Mouse (Mus musculus) intestine, embryonic 14.5 days (tissue): ENCODE results near the gene Cd47. TPM values are rescaled to one million over a fixed set of nuclear protein-coding genes. Genes with fewer than 3 reads are reported as not detected.

ENCODE experiments used
- ATAC-seq: fragments of 200-750 bp; cut with Nextera tagmentation; replicated peaks from 2 replicates; pipeline ENCODE4 v1.8.0; 2017; ENCODE audit warnings: low read depth, moderate number of reproducible peaks, moderate TSS enrichment, moderate library complexity; ENCODE audit not compliant: low FRiP score, low TSS enrichment
- DNase-seq: peaks from one replicate; pipeline ENCODE4 v3.0.0-alpha.2; 2018; ENCODE audit warnings: low spot score
- H3K27ac ChIP-seq: fragments of 300-500 bp; sonication (generic); 2 replicates; pipeline ENCODE4 v1.5.1; 2014; ENCODE audit warnings: low read depth, mild to moderate bottlenecking, control low read depth
- H3K27me3 ChIP-seq: fragments of 300-500 bp; sonication (generic); replicated peaks from 2 replicates; pipeline ENCODE4 v1.6.1; 2014; ENCODE audit warnings: low read length, control low read depth; ENCODE audit not compliant: control insufficient read depth, insufficient read depth
- H3K36me3 ChIP-seq: fragments of 300-500 bp; sonication (generic); 2 replicates; pipeline ENCODE4 v1.6.1; 2014; ENCODE audit warnings: low read length, control low read depth; ENCODE audit not compliant: control insufficient read depth, insufficient read depth
- H3K4me1 ChIP-seq: fragments of 300-500 bp; sonication (generic); replicated peaks from 2 replicates; pipeline ENCODE4 v1.6.1; 2014; ENCODE audit warnings: low read length, control low read depth, mixed read lengths; ENCODE audit not compliant: control insufficient read depth, insufficient read depth
- H3K4me2 ChIP-seq: fragments of 300-500 bp; sonication (generic); 2 replicates; pipeline ENCODE4 v1.6.1; 2014; ENCODE audit warnings: low read length
- H3K4me3 ChIP-seq: fragments of 300-500 bp; sonication (generic); 2 replicates; pipeline ENCODE4 v1.5.1; 2014; ENCODE audit warnings: low read depth, low read length, control low read depth, mixed read lengths
- H3K9ac ChIP-seq: fragments of 300-500 bp; sonication (generic); 2 replicates; pipeline ENCODE4 v1.6.1; 2014; ENCODE audit warnings: mild to moderate bottlenecking, low read length
- H3K9me3 ChIP-seq: fragments of 300-500 bp; sonication (generic); 2 replicates; pipeline ENCODE4 v1.6.1; 2016; ENCODE audit warnings: low read length, control low read depth; ENCODE audit not compliant: control insufficient read depth
- WGBS: fragments of 180-500 bp; shearing (Covaris S2); extraction: QIAGEN DNeasy Blood & Tissue Kit; methylation state at CpG from one replicate; pipeline ENCODE4 v1.1.7; 2014; 5-methylcytosine and 5-hydroxymethylcytosine counted together
- polyA plus RNA-seq: library from polyadenylated mRNA; unstranded; fragments of >200 nt; fragmentation: Nextera tagmentation; extraction: Ambion mirVana; gene quantifications from 2 replicates; pipeline ENCODE4 v1.2.1, GENCODE M21; 2014

Gene Cd47
- polyA plus RNA-seq, 1 experiment from 2014 or later = 74.7 TPM

- Histone ChIP-seq H3K4me2 (no peak overlapping the region), H3K4me1 (no peaks in the 10 kb centered on the region), H3K27ac (no peak overlapping the region), H3K36me3 (peaks cover 4% of the 10 kb centered on the region; the same call in 1 of the 2 replicates), H3K4me3 (no peak overlapping the region), H3K9ac (no peak overlapping the region), H3K9me3 (no peaks in the 10 kb centered on the region), H3K27me3 (no peaks in the 10 kb centered on the region)
- DNase-seq (no peak), ATAC-seq (no peak)
- 80% methylated on average over 2 of the region's 2 CpGs for WGBS
Measured at GRCm38 (mm10) chr16:49914094-49914493, 113.8 kb downstream of the Cd47 start.

- no peak for ATAC-seq
- DNase-seq = no peak
- H3K9ac ChIP-seq = no peak overlapping the region
- H3K9me3 ChIP-seq = no peaks in the 10 kb centered on the region
- H3K27ac ChIP-seq = no peak overlapping the region
- H3K4me3 ChIP-seq = no peak overlapping the region
- H3K4me2 ChIP-seq = no peak overlapping the region
- H3K27me3 ChIP-seq = no peaks in the 10 kb centered on the region
- 85% methylated on average over 11 of the region's 11 CpGs for WGBS
- no peaks in the 10 kb centered on the region for H3K4me1 ChIP-seq
- peaks cover 4% of the 10 kb centered on the region; the same call in 1 of the 2 replicates for H3K36me3 ChIP-seq
Measured at GRCm38 (mm10) chr16:49915532-49916476, 115.5 kb downstream of the Cd47 start.

GRCm38 (mm10) chr16:49920191-49920590 is 119.9 kb downstream of the Cd47 start:
- Histone ChIP-seq H3K9me3 (no peaks in the 10 kb centered on the region), H3K9ac (no peak overlapping the region), H3K27me3 (no peaks in the 10 kb centered on the region), H3K4me1 (no peaks in the 10 kb centered on the region), H3K36me3 (no peaks in the 10 kb centered on the region), H3K4me3 (no peak overlapping the region), H3K27ac (no peak overlapping the region), H3K4me2 (no peak overlapping the region)
- DNase-seq = no peak
- ATAC-seq = no peak
- WGBS = 84% methylated on average over 10 of the region's 10 CpGs

DNA sequence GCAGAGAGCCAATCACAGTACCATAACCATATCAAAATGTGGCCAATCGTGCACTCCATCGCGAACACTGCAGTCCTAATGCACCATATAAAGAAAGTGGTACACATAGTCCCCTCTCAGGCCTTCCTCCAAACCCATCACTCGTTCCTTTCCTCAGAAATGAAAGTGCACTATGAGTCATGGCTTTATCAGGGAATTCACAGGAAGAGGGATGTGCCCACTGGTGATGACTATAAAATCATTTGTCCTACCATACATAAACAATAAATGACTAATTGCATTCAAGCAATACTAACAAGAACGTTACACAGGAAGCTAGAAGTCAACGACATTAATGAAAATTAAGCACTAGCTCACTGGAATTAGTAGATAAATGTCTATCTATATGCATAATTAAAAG is 121.3 kb downstream of the Cd47 start:
- DNase-seq (no peak), ATAC-seq (no peak)
- H3K9ac ChIP-seq = no peak overlapping the region
- H3K27ac ChIP-seq = no peak overlapping the region
- H3K36me3 ChIP-seq = no peaks in the 10 kb centered on the region
- H3K4me3 ChIP-seq = no peak overlapping the region
- no peaks in the 10 kb centered on the region for H3K4me1 ChIP-seq
- 76% methylated on average over 6 of the region's 6 CpGs for WGBS
- H3K9me3 ChIP-seq = no peaks in the 10 kb centered on the region
- H3K4me2 ChIP-seq = no peak overlapping the region
- H3K27me3 ChIP-seq = no peaks in the 10 kb centered on the region

GRCm38 (mm10) chr16:49922098-49922497 is 121.8 kb downstream of the Cd47 start:
- DNase-seq = no peak
- no peak for ATAC-seq
- Histone ChIP-seq H3K9ac (no peak overlapping the region), H3K9me3 (no peaks in the 10 kb centered on the region), H3K4me1 (no peaks in the 10 kb centered on the region), H3K27ac (no peak overlapping the region), H3K27me3 (no peaks in the 10 kb centered on the region), H3K36me3 (no peaks in the 10 kb centered on the region), H3K4me2 (no peak overlapping the region), H3K4me3 (no peak overlapping the region)
- whole genome bisulfite sequencing = 72% methylated on average over 11 of the region's 11 CpGs

DNA sequence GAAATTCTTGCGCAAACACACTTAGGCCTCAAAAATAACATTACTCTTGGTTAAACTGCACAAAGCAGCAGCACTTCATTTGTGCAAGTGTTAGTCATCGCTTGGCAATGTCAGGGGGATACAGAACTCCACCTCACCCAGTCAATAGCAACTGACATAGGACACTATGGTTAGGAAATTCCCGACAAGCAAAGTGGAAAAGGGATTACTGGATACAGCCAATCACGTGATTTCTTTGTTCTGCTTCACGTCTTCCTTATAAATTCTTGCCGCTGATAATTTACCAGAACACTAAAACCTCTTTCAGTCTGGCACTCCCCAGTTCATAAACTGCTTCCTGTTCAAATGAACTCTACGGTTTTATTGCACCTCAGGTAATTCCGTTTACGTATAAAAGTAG is 123.4 kb downstream of the Cd47 start:
- ATAC-seq = peak; percentile 58
- H3K27ac ChIP-seq = peak overlapping the region; percentile 59; the same call in 1 of the 2 replicates
- WGBS = 49% methylated on average over 9 of the region's 9 CpGs

GRCm38 (mm10) chr16:49924941-49925340 is 124.6 kb downstream of the Cd47 start:
- Histone ChIP-seq H3K4me3 (no peak overlapping the region), H3K9me3 (no peaks in the 10 kb centered on the region), H3K27ac (no peak overlapping the region), H3K4me2 (no peak overlapping the region), H3K9ac (no peak overlapping the region), H3K27me3 (no peaks in the 10 kb centered on the region), H3K36me3 (no peaks in the 10 kb centered on the region), H3K4me1 (no peaks in the 10 kb centered on the region)
- DNase-seq (no peak), ATAC-seq (no peak)
- WGBS = 88% methylated on average over 1 of the region's 1 CpGs

More for the DNA sequence above, 123.4 kb downstream of the Cd47 start:
- no peaks in the 10 kb centered on the region for H3K27me3 ChIP-seq
- DNase-seq = no peak
- no peaks in the 10 kb centered on the region for H3K9me3 ChIP-seq
- H3K4me2 ChIP-seq = no peak overlapping the region
- no peaks in the 10 kb centered on the region for H3K36me3 ChIP-seq
- no peak overlapping the region for H3K9ac ChIP-seq
- no peaks in the 10 kb centered on the region for H3K4me1 ChIP-seq
- no peak overlapping the region for H3K4me3 ChIP-seq

- Histone ChIP-seq H3K4me3 (no peak overlapping the region), H3K36me3 (no peaks in the 10 kb centered on the region), H3K4me2 (no peak overlapping the region), H3K27me3 (no peaks in the 10 kb centered on the region), H3K27ac (no peak overlapping the region), H3K4me1 (no peaks in the 10 kb centered on the region), H3K9ac (no peak overlapping the region), H3K9me3 (no peaks in the 10 kb centered on the region)
- DNase-seq = no peak
- ATAC-seq = no peak
- WGBS = 85% methylated on average over 5 of the region's 5 CpGs
Measured at GRCm38 (mm10) chr16:49933274-49933673, 132.9 kb downstream of the Cd47 start.

GRCm38 (mm10) chr16:49936008-49936443 is 135.7 kb downstream of the Cd47 start:
- ATAC-seq (no peak), DNase-seq (no peak)
- Histone ChIP-seq H3K9me3 (no peaks in the 10 kb centered on the region), H3K27me3 (no peaks in the 10 kb centered on the region), H3K9ac (no peak overlapping the region), H3K4me3 (no peak overlapping the region), H3K36me3 (no peaks in the 10 kb centered on the region), H3K4me2 (no peak overlapping the region), H3K4me1 (no peaks in the 10 kb centered on the region), H3K27ac (no peak overlapping the region)
- WGBS = 85% methylated on average over 6 of the region's 6 CpGs
